Mouse (Mus musculus) liver, embryonic 11.5 days (tissue): ENCODE measurements around the gene P2ry4. TPM values are rescaled to one million over a fixed set of nuclear protein-coding genes. Genes with fewer than 3 reads are reported as not detected.
A peak's percentile ranks its signal among the peaks of the same experiment; 100 is the strongest.

Experiments used
- ATAC-seq: fragments of 200-750 bp; cut with Nextera tagmentation; replicated peaks from 2 replicates; pipeline ENCODE4 v1.8.0; 2017; ENCODE audit warnings: moderate number of reproducible peaks, mild to moderate bottlenecking, moderate TSS enrichment, moderate library complexity; ENCODE audit not compliant: low FRiP score
- DNase-seq: peaks from one replicate; pipeline ENCODE4 v3.0.0-alpha.2; 2017; ENCODE audit warnings: low spot score
- H3K27ac ChIP-seq: fragments of 300-500 bp; sonication (generic); 2 replicates; pipeline ENCODE4 v1.5.1; 2014; ENCODE audit warnings: mild to moderate bottlenecking, low read depth, low read length, control low read depth
- H3K27me3 ChIP-seq: fragments of 300-500 bp; sonication (generic); replicated peaks from 2 replicates; pipeline ENCODE4 v1.6.1; 2014; ENCODE audit warnings: low read length, mixed read lengths; ENCODE audit not compliant: control insufficient read depth, insufficient read depth
- H3K36me3 ChIP-seq: fragments of 300-500 bp; sonication (generic); 2 replicates; pipeline ENCODE4 v1.6.1; 2014; ENCODE audit warnings: mild to moderate bottlenecking, low read length, moderate library complexity, mixed read lengths; ENCODE audit not compliant: control insufficient read depth, insufficient read depth
- H3K4me1 ChIP-seq: fragments of 300-500 bp; sonication (generic); replicated peaks from 2 replicates; pipeline ENCODE4 v1.6.1; 2014; ENCODE audit warnings: low read length, mixed read lengths; ENCODE audit not compliant: control insufficient read depth, insufficient read depth
- H3K4me2 ChIP-seq: fragments of 300-500 bp; sonication (generic); 2 replicates; pipeline ENCODE4 v1.6.1; 2014; ENCODE audit warnings: mild to moderate bottlenecking, control low read depth, moderate library complexity
- H3K4me3 ChIP-seq: fragments of 300-500 bp; sonication (generic); 2 replicates; pipeline ENCODE4 v1.5.1; 2014; ENCODE audit warnings: low read depth, low read length, control low read depth
- H3K9ac ChIP-seq: fragments of 300-500 bp; sonication (generic); 2 replicates; pipeline ENCODE4 v1.6.1; 2014; ENCODE audit warnings: low read depth, low read length, control low read depth
- H3K9me3 ChIP-seq: fragments of 300-500 bp; sonication (generic); 2 replicates; pipeline ENCODE4 v1.6.1; 2016; ENCODE audit warnings: low read length, inconsistent platforms, mixed read lengths; ENCODE audit not compliant: control insufficient read depth
- WGBS: fragments of 180-500 bp; shearing (Covaris S2); extraction: QIAGEN DNeasy Blood & Tissue Kit; methylation state at CpG from one replicate; pipeline ENCODE4 v1.1.7; 2014; 5-methylcytosine and 5-hydroxymethylcytosine counted together
- polyA plus RNA-seq: library from polyadenylated mRNA; unstranded; fragments of >200 nt; fragmentation: Nextera tagmentation; extraction: Ambion mirVana; gene quantifications from 2 replicates; pipeline ENCODE4 v1.2.1, GENCODE M21; 2014

Gene P2ry4
- 0.06 TPM in 1 of 2 replicates, not detected in the other for polyA plus RNA-seq

GRCm38 (mm10) chrX:100594791-100595190 lies at the start of gene P2ry4:
Gene P2ry4 (minus strand): TSS chrX:100594869.
- no peaks in the 10 kb centered on the region for H3K9me3 ChIP-seq
- no peak for DNase-seq
- no peak within 1 kb of the TSS for H3K4me2 ChIP-seq
- no peaks in the 10 kb centered on the region for H3K36me3 ChIP-seq
- peaks cover 19% of the 10 kb centered on the region for H3K27me3 ChIP-seq
- no peak within 1 kb of the TSS for H3K27ac ChIP-seq
- H3K4me1 ChIP-seq: no peaks in the 10 kb centered on the region
- H3K4me3 ChIP-seq: no peak within 1 kb of the TSS
- ATAC-seq: no peak
- no peak within 1 kb of the TSS for H3K9ac ChIP-seq
- 44% methylated on average over 4 of the region's 4 CpGs for WGBS

GRCm38 (mm10) chrX:100638477-100638876 lies 43.8 kb upstream of the P2ry4 start:
- Histone ChIP-seq H3K36me3 (peaks cover 6% of the 10 kb centered on the region; the same call in 1 of the 2 replicates), H3K9ac (no peak overlapping the region), H3K4me2 (no peak overlapping the region), H3K9me3 (no peaks in the 10 kb centered on the region), H3K4me3 (no peak overlapping the region), H3K27me3 (no peaks in the 10 kb centered on the region), H3K27ac (no peak overlapping the region), H3K4me1 (no peaks in the 10 kb centered on the region)
- ATAC-seq (no peak), DNase-seq (no peak)
- WGBS: 72% methylated on average over 8 of the region's 8 CpGs

DNA sequence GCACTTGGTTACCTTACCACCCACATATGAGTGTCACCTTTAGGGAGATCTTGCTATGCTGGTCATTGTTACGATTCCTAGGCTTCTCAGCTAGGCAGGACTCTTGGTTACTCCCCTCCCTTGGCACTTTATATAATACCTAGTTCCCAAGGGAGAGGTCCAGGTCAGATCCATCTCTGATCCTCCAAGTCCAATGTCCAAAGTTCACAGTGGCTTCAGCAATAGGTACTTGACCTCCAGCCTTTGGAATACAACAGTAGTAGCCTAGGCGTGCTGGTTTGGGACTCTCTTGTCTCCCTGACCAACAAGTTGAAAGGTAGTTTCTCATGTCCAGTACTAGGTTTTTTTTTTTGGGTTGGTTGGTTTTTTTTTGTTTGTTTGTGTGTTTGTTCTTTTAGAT lies 34.4 kb upstream of the P2ry4 start:
- Histone ChIP-seq H3K4me2 (no peak overlapping the region), H3K4me3 (no peak overlapping the region)

GRCm38 (mm10) chrX:100625802-100626793 lies 31.4 kb upstream of the P2ry4 start, which contains the start of gene Pdzd11:
Gene Pdzd11 (minus strand): TSS chrX:100626568.
- ATAC-seq (peak; percentile 96), DNase-seq (peak; percentile 77)
- Histone ChIP-seq H3K27ac (peak within 1 kb of the TSS; percentile 87), H3K36me3 (no peaks in the 10 kb centered on the region), H3K4me3 (peak within 1 kb of the TSS; percentile 80), H3K27me3 (peaks cover 2% of the 10 kb centered on the region; the same call in 1 of the 2 replicates), H3K4me1 (no peaks in the 10 kb centered on the region), H3K4me2 (peak within 1 kb of the TSS; percentile 72), H3K9ac (peak within 1 kb of the TSS; percentile 86), H3K9me3 (no peaks in the 10 kb centered on the region)
- WGBS: 21% methylated on average over 62 of the region's 62 CpGs

More for the DNA sequence above, 34.4 kb upstream of the P2ry4 start:
- Histone ChIP-seq H3K27me3 (peaks cover 2% of the 10 kb centered on the region; the same call in 1 of the 2 replicates), H3K36me3 (no peaks in the 10 kb centered on the region; the same call in 1 of the 2 replicates), H3K4me1 (no peaks in the 10 kb centered on the region), H3K9me3 (no peaks in the 10 kb centered on the region), H3K9ac (no peak overlapping the region), H3K27ac (no peak overlapping the region)
- ATAC-seq (no peak), DNase-seq (no peak)
- WGBS: 86% methylated on average over 2 of the region's 2 CpGs

- Histone ChIP-seq H3K36me3 (no peaks in the 10 kb centered on the region), H3K4me3 (peak within 1 kb of the TSS; percentile 80), H3K27me3 (peaks cover 2% of the 10 kb centered on the region; the same call in 1 of the 2 replicates), H3K4me2 (peak within 1 kb of the TSS; percentile 72), H3K9ac (peak within 1 kb of the TSS; percentile 86), H3K4me1 (no peaks in the 10 kb centered on the region), H3K9me3 (no peaks in the 10 kb centered on the region), H3K27ac (peak within 1 kb of the TSS; percentile 87)
- ATAC-seq: no peak
- DNase-seq: no peak
- WGBS: 15% methylated on average over 3 of the region's 3 CpGs
Observed at GRCm38 (mm10) chrX:100625546-100625801, 30.8 kb upstream of the P2ry4 start, which contains the start of gene Kif4. Gene Kif4 (plus strand): TSS chrX:100625737.

- Histone ChIP-seq H3K27ac (no peak overlapping the region), H3K4me3 (peak overlapping the region; percentile 80)
Observed at GRCm38 (mm10) chrX:100625146-100625545, 30.5 kb upstream of the P2ry4 start.

DNA sequence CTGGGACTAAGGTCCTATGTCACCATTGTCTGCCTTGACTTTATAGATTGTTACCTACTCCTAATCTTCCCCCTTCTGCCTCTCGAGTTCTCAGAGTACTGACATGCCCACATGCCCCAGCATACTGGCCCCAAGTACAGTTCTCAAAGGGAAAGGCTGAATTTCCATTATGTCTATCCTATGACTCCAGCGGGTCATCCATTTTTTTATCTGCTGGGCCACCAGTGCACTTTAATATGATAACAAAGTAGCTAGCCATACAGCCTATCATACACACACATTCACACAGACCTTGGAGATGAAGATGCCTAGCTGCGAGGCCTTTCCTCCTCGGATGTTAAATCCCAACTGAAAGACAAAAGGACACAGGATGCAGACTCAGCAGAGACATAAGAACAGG lies 29.6 kb upstream of the P2ry4 start:
- DNase-seq (no peak), ATAC-seq (peak; percentile 48)
- H3K27me3 ChIP-seq: peaks cover 2% of the 10 kb centered on the region; the same call in 1 of the 2 replicates
- 71% methylated on average over 4 of the region's 4 CpGs for WGBS
- H3K27ac ChIP-seq: no peak overlapping the region
- H3K4me2 ChIP-seq: peak overlapping the region; percentile 72
- H3K4me1 ChIP-seq: no peaks in the 10 kb centered on the region
- no peaks in the 10 kb centered on the region for H3K36me3 ChIP-seq
- H3K9ac ChIP-seq: no peak overlapping the region
- no peaks in the 10 kb centered on the region for H3K9me3 ChIP-seq
- H3K4me3 ChIP-seq: no peak overlapping the region

More at GRCm38 (mm10) chrX:100625146-100625545, 30.5 kb upstream of the P2ry4 start:
- no peaks in the 10 kb centered on the region for H3K4me1 ChIP-seq
- H3K9me3 ChIP-seq: no peaks in the 10 kb centered on the region
- ATAC-seq: no peak
- peak overlapping the region; percentile 72 for H3K4me2 ChIP-seq
- no peaks in the 10 kb centered on the region for H3K36me3 ChIP-seq
- peak overlapping the region; percentile 58 for H3K9ac ChIP-seq
- peaks cover 2% of the 10 kb centered on the region; the same call in 1 of the 2 replicates for H3K27me3 ChIP-seq
- no peak for DNase-seq
- WGBS: 27% methylated on average over 7 of the region's 7 CpGs

DNA sequence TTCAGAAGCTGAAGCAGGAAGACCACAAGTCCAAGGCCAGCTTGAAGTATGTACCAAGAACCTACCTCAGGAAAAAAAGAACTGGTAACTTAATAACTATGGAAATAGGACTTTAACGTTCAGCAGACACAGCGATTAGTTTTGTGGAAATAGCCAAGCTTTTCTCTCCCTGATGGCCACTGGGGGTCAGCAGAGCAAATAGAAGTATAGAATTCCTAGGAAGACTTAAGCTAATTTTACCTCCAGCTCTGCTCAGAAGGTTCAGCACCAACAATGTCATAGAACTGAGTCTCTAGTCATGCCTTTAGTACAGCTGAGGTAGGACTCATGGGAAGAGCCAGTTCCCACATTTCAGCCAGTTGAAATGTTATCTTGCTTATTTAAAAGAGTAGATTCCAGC lies 26.7 kb upstream of the P2ry4 start:
- Histone ChIP-seq H3K36me3 (no peaks in the 10 kb centered on the region), H3K27ac (no peak overlapping the region), H3K4me1 (no peaks in the 10 kb centered on the region), H3K9ac (no peak overlapping the region), H3K4me2 (no peak overlapping the region), H3K27me3 (peaks cover 10% of the 10 kb centered on the region), H3K9me3 (no peaks in the 10 kb centered on the region), H3K4me3 (no peak overlapping the region)
- DNase-seq: no peak
- ATAC-seq: no peak
- 68% methylated on average over 2 of the region's 2 CpGs for WGBS
